Mouse (Mus musculus) bone marrow, adult 2 months (tissue): ENCODE results near the gene Inca1. TPM values are rescaled to one million over a fixed set of nuclear protein-coding genes. Genes with fewer than 3 reads are reported as not detected.
A peak's percentile ranks its signal among the peaks of the same experiment; 100 is the strongest.

Source experiments
- H3K27ac ChIP-seq: fragments of 200-500 bp; 2 replicates; pipeline ENCODE4 v1.5.1; 2012; ENCODE audit warnings: low read depth, mild to moderate bottlenecking, control low read depth, inconsistent platforms, low read length; ENCODE audit not compliant: control insufficient read depth, poor library complexity, insufficient read depth
- H3K4me1 ChIP-seq: fragments of 200-500 bp; 2 replicates; pipeline ENCODE4 v1.6.1; 2011; ENCODE audit warnings: low read length; ENCODE audit not compliant: control insufficient read depth, insufficient read depth
- H3K4me3 ChIP-seq: fragments of 200-500 bp; replicated peaks from 2 replicates; pipeline ENCODE3; 2011; ENCODE audit warnings: mild to moderate bottlenecking, low read depth, low read length, control low read depth; ENCODE audit not compliant: control insufficient read depth
- CTCF ChIP-seq: fragments of 200-500 bp; IDR thresholded peaks from 2 replicates; pipeline ENCODE4 v1.5.1; 2011; ENCODE audit warnings: low read length, control low read depth; ENCODE audit not compliant: control insufficient read depth, insufficient read depth
- POLR2A ChIP-seq: fragments of 200-500 bp; IDR thresholded peaks from 2 replicates; pipeline ENCODE4 v1.6.1; 2011; ENCODE audit warnings: low read depth, mild to moderate bottlenecking, control low read depth, low read length, borderline replicate concordance; ENCODE audit not compliant: control insufficient read depth
- WGBS: fragments of 180-500 bp; shearing (Covaris S2); methylation state at CpG from one replicate; pipeline ENCODE4 v1.1.7; 2018; 5-methylcytosine and 5-hydroxymethylcytosine counted together
- polyA plus RNA-seq: library from polyadenylated mRNA; stranded (reverse); fragments of >200 nt; gene quantifications from 2 replicates; pipeline ENCODE4 v1.2.4, GENCODE M21; 2011; ENCODE audit warnings: low replicate concordance; ENCODE audit not compliant: missing spikeins, insufficient read depth, insufficient read length

The Inca1 gene
- not detected in 2 replicates for polyA plus RNA-seq

- H3K4me1 ChIP-seq: no peaks in the 10 kb centered on the region; the same call in 1 of the 2 replicates
- H3K27ac ChIP-seq: peak within 1 kb of the TSS; percentile 83
- TF ChIP-seq POLR2A (peak; percentile 81; the same call in 1 of the 2 replicates), CTCF (no peak; the same call in 1 of the 2 replicates)
- H3K4me3 ChIP-seq: peak within 1 kb of the TSS; percentile 89
- 2% methylated on average over 69 of the region's 69 CpGs for whole genome bisulfite sequencing
Measured at GRCm38 (mm10) chr11:70699722-70700556, at the start of gene Inca1, which contains the start of gene Kif1c. Inca1 (minus strand) TSS chr11:70700155. Kif1c (plus strand) TSS chr11:70700548.

DNA sequence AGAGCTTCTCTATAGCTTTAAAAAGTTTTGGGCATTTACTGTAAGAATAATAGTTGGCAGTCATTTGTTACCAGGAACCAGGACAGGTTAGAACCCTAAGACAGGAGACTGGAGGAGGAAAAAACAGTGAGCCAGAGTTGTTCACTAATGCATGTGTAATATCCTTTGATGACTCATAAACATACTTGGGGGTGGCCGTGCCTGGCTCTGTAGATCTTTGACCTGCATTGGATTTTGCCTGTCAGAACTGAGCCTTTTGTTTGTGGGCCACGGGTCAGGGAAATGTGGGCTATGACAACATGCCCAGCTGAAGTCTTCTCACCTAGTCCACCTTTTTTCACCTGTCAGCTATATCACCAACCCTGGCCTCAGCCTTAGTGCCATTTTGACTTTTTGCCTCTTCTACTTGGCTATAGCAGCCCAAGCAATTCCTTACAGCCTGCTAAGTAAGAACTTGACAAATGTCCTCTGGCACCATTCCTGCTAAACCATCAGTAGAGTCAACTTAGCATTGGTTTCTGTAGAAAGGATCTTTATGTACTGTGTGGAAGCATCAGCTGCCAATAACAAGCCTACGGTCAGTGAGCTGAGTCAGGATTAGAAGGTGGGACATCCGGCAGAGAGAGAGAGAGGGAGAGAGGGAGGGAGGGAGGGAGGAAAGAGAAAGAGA lies 48.1 kb upstream of the Inca1 start:
- H3K4me3 ChIP-seq: no peak overlapping the region
- 69% methylated on average over 4 of the region's 4 CpGs for WGBS
- H3K4me1 ChIP-seq: no peaks in the 10 kb centered on the region
- TF ChIP-seq CTCF (no peak), POLR2A (no peak)
- H3K27ac ChIP-seq: no peak overlapping the region

- TF ChIP-seq CTCF: no peak
- no peak for TF ChIP-seq POLR2A
- no peaks in the 10 kb centered on the region for H3K4me1 ChIP-seq
- no peak overlapping the region for H3K4me3 ChIP-seq
- WGBS: 80% methylated on average over 7 of the region's 7 CpGs
- no peak overlapping the region for H3K27ac ChIP-seq
Measured at GRCm38 (mm10) chr11:70745636-70746035, 45.7 kb upstream of the Inca1 start.

- Histone ChIP-seq H3K27ac (no peak overlapping the region), H3K4me3 (no peak overlapping the region), H3K4me1 (no peaks in the 10 kb centered on the region)
- TF ChIP-seq CTCF (no peak), POLR2A (no peak)
- WGBS: 78% methylated on average over 12 of the region's 12 CpGs
Measured at GRCm38 (mm10) chr11:70742581-70743459, 42.9 kb upstream of the Inca1 start.

- H3K27ac ChIP-seq: no peak overlapping the region
- no peak overlapping the region for H3K4me3 ChIP-seq
- no peak for TF ChIP-seq CTCF
- no peak for TF ChIP-seq POLR2A
- no peaks in the 10 kb centered on the region for H3K4me1 ChIP-seq
- 86% methylated on average over 7 of the region's 7 CpGs for WGBS
Measured at GRCm38 (mm10) chr11:70742117-70742516, 42.2 kb upstream of the Inca1 start.

DNA sequence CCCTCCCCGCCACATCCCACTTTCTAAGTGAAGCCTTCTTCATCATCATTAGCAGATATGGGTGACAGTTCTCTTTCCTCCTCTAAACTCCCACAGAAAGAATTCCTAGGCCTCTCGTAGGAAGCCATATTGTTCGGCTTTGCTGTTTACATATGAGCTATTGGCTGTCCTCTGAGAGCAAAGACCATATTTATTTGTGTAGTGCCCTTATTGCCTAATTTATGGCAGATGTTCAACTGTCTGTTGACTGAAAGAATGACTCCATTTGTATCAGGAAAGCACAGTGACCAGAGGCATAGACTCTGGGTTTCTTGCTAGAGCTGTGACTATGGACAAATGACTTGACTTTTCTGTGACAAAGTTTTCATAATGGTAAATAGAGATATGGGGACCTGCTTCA lies 41.6 kb upstream of the Inca1 start:
- TF ChIP-seq POLR2A (no peak), CTCF (no peak)
- no peak overlapping the region for H3K4me3 ChIP-seq
- H3K27ac ChIP-seq: no peak overlapping the region
- 86% methylated on average over 3 of the region's 3 CpGs for WGBS
- H3K4me1 ChIP-seq: no peaks in the 10 kb centered on the region

DNA sequence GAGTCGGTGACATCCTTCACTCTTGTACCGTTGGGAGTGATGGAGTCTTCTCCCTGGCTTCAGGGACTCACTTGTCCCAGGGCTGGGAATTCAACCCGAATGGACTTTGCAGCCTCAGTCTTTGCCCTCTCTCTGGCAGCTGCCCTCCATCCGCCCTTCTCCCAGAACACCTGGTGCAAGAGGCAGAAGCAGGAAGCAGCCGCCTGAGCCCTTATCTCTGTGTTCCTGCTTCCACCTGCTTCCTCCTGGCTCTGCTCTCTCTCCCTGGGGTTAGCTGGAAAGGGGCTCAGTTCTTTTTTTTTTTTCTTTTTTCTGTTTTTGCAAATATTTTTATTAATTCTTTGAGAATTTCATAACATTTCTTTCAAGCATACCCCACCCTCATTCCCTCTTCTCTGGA lies 37.8 kb upstream of the Inca1 start:
- Histone ChIP-seq H3K4me3 (no peak overlapping the region), H3K4me1 (no peaks in the 10 kb centered on the region; the same call in 1 of the 2 replicates), H3K27ac (no peak overlapping the region)
- 12% methylated on average over 5 of the region's 5 CpGs for WGBS
- no peak for TF ChIP-seq POLR2A
- TF ChIP-seq CTCF: no peak

DNA sequence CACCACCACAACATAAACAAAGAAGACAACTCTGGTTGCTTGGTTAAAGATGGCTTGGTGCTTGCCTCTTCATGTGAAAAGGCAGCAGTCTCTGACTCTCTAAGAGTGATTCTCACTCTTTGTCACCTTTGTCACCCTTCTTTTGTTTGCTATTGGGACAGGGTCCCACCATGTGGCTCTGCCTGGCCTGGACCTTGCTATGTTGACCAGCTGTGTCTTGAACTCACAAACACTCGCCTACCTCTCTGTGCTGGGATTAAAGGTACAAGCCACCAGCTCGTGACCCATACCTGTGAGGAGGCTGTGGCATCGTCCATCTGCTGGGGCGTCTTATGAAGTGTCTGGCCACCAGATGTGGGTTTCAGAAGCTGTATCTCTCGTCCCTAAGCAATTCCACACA lies 33.3 kb upstream of the Inca1 start:
- WGBS: 69% methylated on average over 5 of the region's 5 CpGs
- Histone ChIP-seq H3K4me1 (no peaks in the 10 kb centered on the region; the same call in 1 of the 2 replicates), H3K27ac (no peak overlapping the region), H3K4me3 (no peak overlapping the region)
- TF ChIP-seq POLR2A (no peak), CTCF (no peak)
